In genomic region chr2:101754939-101755555, GRCm38 (mm10) we compare ENCODE assay signal across 9 mouse cellular contexts.
DNase-seq lines count a peak whose midpoint lies in the region; ATAC-seq lines count a peak whose summit lies in the region.
"Had no signal": no experiment of that assay in that cellular context is flagged by ENCODE, and none has a peak within 500 bp of the region (broad histone marks: within the 10 kb centered on the region; RNA-seq: fewer than 3 reads in every experiment).

No protein-coding gene starts in this region.

- DNase-seq in A20 (ENCODE audit: low read depth, low spot score) (peak; percentile 70), ES-CJ7 (ENCODE audit: low read depth, low spot score) (peak; percentile 63)
- no peak for DNase-seq in left cerebral cortex, adult 18-20 months (ENCODE audit: low spot score in 2 of 2)
- DNase-seq in urinary bladder, postnatal 14 days (ENCODE audit: low spot score) = no peak
- DNase-seq in cerebellum, postnatal 10 days = no peak
- no peak for DNase-seq in adrenal gland, adult 2 months
- DNase-seq: adrenal gland, postnatal 36 days had no signal

- 5% methylated on average over 11 of the region's 11 CpGs for WGBS in forebrain, embryonic 16.5 days
- WGBS in midbrain, embryonic 13.5 days = 0% methylated on average over 11 of the region's 11 CpGs

- peak overlapping the region; percentile 37 for H3K4me2 ChIP-seq in forebrain, embryonic 16.5 days (ENCODE audit: low read length)
- peak overlapping the region; percentile 51 for H3K4me2 ChIP-seq in midbrain, embryonic 13.5 days (replicated peaks)

- no peaks in the 10 kb centered on the region for H3K27me3 ChIP-seq in forebrain, embryonic 16.5 days (replicated peaks; ENCODE audit: control insufficient read depth, insufficient read depth, low read length)
- H3K27me3 ChIP-seq in midbrain, embryonic 13.5 days = no peaks in the 10 kb centered on the region

- H3K9ac ChIP-seq in forebrain, embryonic 16.5 days (replicated peaks; ENCODE audit: low read depth, low read length) = 0 out of 2 replicates have a peak overlapping the region, but pooled peaks have one; percentile 17
- peak overlapping the region; percentile 32; the same call in 1 of the 2 replicates for H3K9ac ChIP-seq in midbrain, embryonic 13.5 days (replicated peaks)

- no peaks in the 10 kb centered on the region for H3K36me3 ChIP-seq in forebrain, embryonic 16.5 days (ENCODE audit: control insufficient read depth, insufficient read depth)
- H3K36me3 ChIP-seq in midbrain, embryonic 13.5 days = no peaks in the 10 kb centered on the region

- 0 out of 2 replicates have a peak overlapping the region, but pooled peaks have one; percentile 6 for H3K4me3 ChIP-seq in forebrain, embryonic 16.5 days (replicated peaks; ENCODE audit: low read length)
- peak overlapping the region; percentile 15; the same call in 1 of the 2 replicates for H3K4me3 ChIP-seq in midbrain, embryonic 13.5 days (replicated peaks)

- H3K27ac ChIP-seq in forebrain, embryonic 16.5 days (ENCODE audit: low read length) = no peak overlapping the region
- peak overlapping the region; percentile 25; the same call in 1 of the 2 replicates for H3K27ac ChIP-seq in midbrain, embryonic 13.5 days

- H3K9me3 ChIP-seq in forebrain, embryonic 16.5 days (ENCODE audit: control insufficient read depth, low read length) = no peaks in the 10 kb centered on the region
- no peaks in the 10 kb centered on the region for H3K9me3 ChIP-seq in midbrain, embryonic 13.5 days

- ATAC-seq in forebrain, embryonic 16.5 days = peak; percentile 26; the same call in 1 of the 2 replicates
- ATAC-seq in midbrain, embryonic 13.5 days = peak; percentile 69

- H3K4me1 ChIP-seq in forebrain, embryonic 16.5 days (replicated peaks; ENCODE audit: control insufficient read depth, insufficient read depth, low read length) = peaks cover 7% of the 10 kb centered on the region
- H3K4me1 ChIP-seq in midbrain, embryonic 13.5 days (replicated peaks) = peaks cover 34% of the 10 kb centered on the region

Comparison
In these comparisons a context has a peak if more than half of its experiments do, and no peak if none do; other contexts are left out.
1. DNase-seq: peak in A20 (single experiment) and ES-CJ7 (single experiment); none in left cerebral cortex, adult 18-20 months (0 of 2), urinary bladder, postnatal 14 days (single experiment), cerebellum, postnatal 10 days (0 of 2) and adrenal gland, adult 2 months (single experiment).